Mouse (Mus musculus): ENCODE results near the gene Slc22a21. TPM values are rescaled to one million over a fixed set of nuclear protein-coding genes. Genes with fewer than 3 reads are reported as not detected.
"Not testable (repeated sequence)": the region's sequence is repeated elsewhere in the genome, so short reads cannot be mapped to it uniquely, and the experiment has no call there.

The Slc22a21 gene
- polyA plus RNA-seq, 1 experiment = 0.29 TPM

- H3K4me3 ChIP-seq (replicated peaks) = peak overlapping the region; percentile 30
- H3K36me3 ChIP-seq (replicated peaks; ENCODE audit: low read length) = no peaks in the 10 kb centered on the region
- peaks cover 14% of the 10 kb centered on the region; the same call in 1 of the 2 replicates for H3K4me1 ChIP-seq
- no peaks in the 10 kb centered on the region for H3K9me3 ChIP-seq
- H3K27me3 ChIP-seq (replicated peaks) = peaks cover 26% of the 10 kb centered on the region
- TF ChIP-seq FLI1 (IDR thresholded peaks at IDR 0.05; ENCODE audit: low read length) = no peak
- TF ChIP-seq GATA1 (IDR thresholded peaks at IDR 0.05; ENCODE audit: borderline replicate concordance, low read length) = no peak
These were observed 37.5 kb upstream of the Slc22a21 start for GRCm38 (mm10) chr11:54017596-54017995.

- Histone ChIP-seq H3K9me3 (no peaks in the 10 kb centered on the region), H3K4me3 (replicated peaks) (no peak overlapping the region), H3K27me3 (replicated peaks) (peaks cover 29% of the 10 kb centered on the region), H3K36me3 (replicated peaks; ENCODE audit: low read length) (no peaks in the 10 kb centered on the region), H3K4me1 (peaks cover 14% of the 10 kb centered on the region; the same call in 1 of the 2 replicates)
- TF ChIP-seq FLI1 (IDR thresholded peaks at IDR 0.05; ENCODE audit: low read length) = no peak
- no peak for TF ChIP-seq GATA1 (IDR thresholded peaks at IDR 0.05; ENCODE audit: borderline replicate concordance, low read length)
These were observed 35.9 kb upstream of the Slc22a21 start for GRCm38 (mm10) chr11:54016051-54016450.

GRCm38 (mm10) chr11:54012961-54013360 lies 32.8 kb upstream of the Slc22a21 start:
- H3K27me3 ChIP-seq (replicated peaks) = peaks cover 36% of the 10 kb centered on the region
- H3K9me3 ChIP-seq = no peaks in the 10 kb centered on the region
- TF ChIP-seq FLI1 (IDR thresholded peaks at IDR 0.05; ENCODE audit: low read length) (no peak), GATA1 (IDR thresholded peaks at IDR 0.05; ENCODE audit: borderline replicate concordance, low read length) (no peak)
- H3K4me1 ChIP-seq = 0 out of 2 replicates have a peak, but pooled peaks cover 3% of the 10 kb centered on the region
- no peak overlapping the region for H3K4me3 ChIP-seq (replicated peaks)
- H3K36me3 ChIP-seq (replicated peaks; ENCODE audit: low read length) = no peaks in the 10 kb centered on the region

- H3K4me1 ChIP-seq = no peaks in the 10 kb centered on the region
- no peak overlapping the region for H3K4me3 ChIP-seq (replicated peaks)
- H3K9me3 ChIP-seq = no peaks in the 10 kb centered on the region
- peaks cover 45% of the 10 kb centered on the region for H3K27me3 ChIP-seq (replicated peaks)
- H3K36me3 ChIP-seq (replicated peaks; ENCODE audit: low read length) = no peaks in the 10 kb centered on the region
- TF ChIP-seq GATA1 (IDR thresholded peaks at IDR 0.05; ENCODE audit: borderline replicate concordance, low read length) = no peak
- no peak for TF ChIP-seq FLI1 (IDR thresholded peaks at IDR 0.05; ENCODE audit: low read length)
These were observed 31.1 kb upstream of the Slc22a21 start for GRCm38 (mm10) chr11:54011255-54011654.

GRCm38 (mm10) chr11:54008416-54008920 lies 28.3 kb upstream of the Slc22a21 start:
- no peaks in the 10 kb centered on the region for H3K9me3 ChIP-seq
- no peaks in the 10 kb centered on the region for H3K36me3 ChIP-seq (replicated peaks; ENCODE audit: low read length)
- H3K27me3 ChIP-seq (replicated peaks) = peaks cover 52% of the 10 kb centered on the region
- no peaks in the 10 kb centered on the region for H3K4me1 ChIP-seq
- TF ChIP-seq FLI1 (IDR thresholded peaks at IDR 0.05; ENCODE audit: low read length) (no peak), GATA1 (IDR thresholded peaks at IDR 0.05; ENCODE audit: borderline replicate concordance, low read length) (no peak)
- no peak overlapping the region for H3K4me3 ChIP-seq (replicated peaks)

- no peaks in the 10 kb centered on the region for H3K36me3 ChIP-seq (replicated peaks; ENCODE audit: low read length)
- H3K27me3 ChIP-seq (replicated peaks) = peaks cover 48% of the 10 kb centered on the region
- no peak for TF ChIP-seq GATA1 (IDR thresholded peaks at IDR 0.05; ENCODE audit: borderline replicate concordance, low read length)
- no peak for TF ChIP-seq FLI1 (IDR thresholded peaks at IDR 0.05; ENCODE audit: low read length)
- no peak overlapping the region for H3K4me3 ChIP-seq (replicated peaks)
- no peaks in the 10 kb centered on the region for H3K4me1 ChIP-seq
- no peaks in the 10 kb centered on the region for H3K9me3 ChIP-seq
These were observed 27.6 kb upstream of the Slc22a21 start for GRCm38 (mm10) chr11:54007717-54008116.

- peaks cover 4% of the 10 kb centered on the region; the same call in 1 of the 2 replicates for H3K4me1 ChIP-seq
- no peak overlapping the region for H3K4me3 ChIP-seq (replicated peaks)
- TF ChIP-seq FLI1 (IDR thresholded peaks at IDR 0.05; ENCODE audit: low read length) = no peak
- no peak for TF ChIP-seq GATA1 (IDR thresholded peaks at IDR 0.05; ENCODE audit: borderline replicate concordance, low read length)
- H3K9me3 ChIP-seq = no peaks in the 10 kb centered on the region
- H3K27me3 ChIP-seq (replicated peaks) = peaks cover 44% of the 10 kb centered on the region
- no peaks in the 10 kb centered on the region for H3K36me3 ChIP-seq (replicated peaks; ENCODE audit: low read length)
These were observed 26.8 kb upstream of the Slc22a21 start for GRCm38 (mm10) chr11:54006901-54007300.

- H3K9me3 ChIP-seq; H3K4me1 ChIP-seq; H3K4me3 ChIP-seq (replicated peaks); H3K36me3 ChIP-seq (replicated peaks; ENCODE audit: low read length): not testable (repeated sequence)
- peaks cover 40% of the 10 kb centered on the region for H3K27me3 ChIP-seq (replicated peaks)
These were observed 26.2 kb upstream of the Slc22a21 start for GRCm38 (mm10) chr11:54006362-54006761.

GRCm38 (mm10) chr11:54004734-54005133 lies 24.6 kb upstream of the Slc22a21 start:
- H3K36me3 ChIP-seq (replicated peaks; ENCODE audit: low read length) = no peaks in the 10 kb centered on the region
- H3K4me3 ChIP-seq (replicated peaks) = no peak overlapping the region
- peaks cover 4% of the 10 kb centered on the region; the same call in 1 of the 2 replicates for H3K4me1 ChIP-seq

GRCm38 (mm10) chr11:54004221-54004620 lies 24.1 kb upstream of the Slc22a21 start:
- H3K9me3 ChIP-seq = no peaks in the 10 kb centered on the region
- TF ChIP-seq GATA1 (IDR thresholded peaks at IDR 0.05; ENCODE audit: borderline replicate concordance, low read length) (no peak), FLI1 (IDR thresholded peaks at IDR 0.05; ENCODE audit: low read length) (no peak)
- no peaks in the 10 kb centered on the region for H3K36me3 ChIP-seq (replicated peaks; ENCODE audit: low read length)
- H3K4me1 ChIP-seq = peaks cover 4% of the 10 kb centered on the region; the same call in 1 of the 2 replicates
- no peak overlapping the region for H3K4me3 ChIP-seq (replicated peaks)
- peaks cover 47% of the 10 kb centered on the region for H3K27me3 ChIP-seq (replicated peaks)

More at GRCm38 (mm10) chr11:54004734-54005133, 24.6 kb upstream of the Slc22a21 start:
- H3K9me3 ChIP-seq = no peaks in the 10 kb centered on the region
- TF ChIP-seq FLI1 (IDR thresholded peaks at IDR 0.05; ENCODE audit: low read length) (no peak), GATA1 (IDR thresholded peaks at IDR 0.05; ENCODE audit: borderline replicate concordance, low read length) (no peak)
- peaks cover 47% of the 10 kb centered on the region for H3K27me3 ChIP-seq (replicated peaks)

- not testable (repeated sequence) for H3K4me3 ChIP-seq (replicated peaks); H3K36me3 ChIP-seq (replicated peaks; ENCODE audit: low read length)
These were observed 22.9 kb upstream of the Slc22a21 start for GRCm38 (mm10) chr11:54002761-54003717.

More at GRCm38 (mm10) chr11:54002761-54003717, 22.9 kb upstream of the Slc22a21 start:
- H3K4me1 ChIP-seq, H3K9me3 ChIP-seq: not testable (repeated sequence)
- peaks cover 46% of the 10 kb centered on the region for H3K27me3 ChIP-seq (replicated peaks)

Data from megakaryocyte, embryonic 14.5 days (primary cell).